Mouse (Mus musculus) brain, embryonic 14.5 days (tissue): ENCODE measurements around the gene Naa40.

Experiments used
- CTCF ChIP-seq: fragments of 200-500 bp; IDR thresholded peaks from 2 replicates; pipeline ENCODE4 v1.5.1; 2012; ENCODE audit warnings: inconsistent platforms, mild to moderate bottlenecking, moderate library complexity, borderline replicate concordance; ENCODE audit not compliant: insufficient read depth, insufficient read length; ENCODE audit errors: extremely low read depth
- POLR2A ChIP-seq: fragments of 200-500 bp; IDR thresholded peaks from 2 replicates; pipeline ENCODE4 v1.6.1; 2012; ENCODE audit warnings: mild to moderate bottlenecking, inconsistent platforms, borderline replicate concordance; ENCODE audit not compliant: poor library complexity, insufficient read depth, insufficient read length, severe bottlenecking; ENCODE audit errors: extremely low read depth

- TF ChIP-seq CTCF (no peak), POLR2A (no peak)
Observed at GRCm38 (mm10) chr19:7218753-7219152, 22.2 kb downstream of the Naa40 start.
